Mouse (Mus musculus): ENCODE results near the gene Ccdc13.
A peak's percentile ranks its signal among the peaks of the same experiment; 100 is the strongest.

Ccdc13 gene

DNA sequence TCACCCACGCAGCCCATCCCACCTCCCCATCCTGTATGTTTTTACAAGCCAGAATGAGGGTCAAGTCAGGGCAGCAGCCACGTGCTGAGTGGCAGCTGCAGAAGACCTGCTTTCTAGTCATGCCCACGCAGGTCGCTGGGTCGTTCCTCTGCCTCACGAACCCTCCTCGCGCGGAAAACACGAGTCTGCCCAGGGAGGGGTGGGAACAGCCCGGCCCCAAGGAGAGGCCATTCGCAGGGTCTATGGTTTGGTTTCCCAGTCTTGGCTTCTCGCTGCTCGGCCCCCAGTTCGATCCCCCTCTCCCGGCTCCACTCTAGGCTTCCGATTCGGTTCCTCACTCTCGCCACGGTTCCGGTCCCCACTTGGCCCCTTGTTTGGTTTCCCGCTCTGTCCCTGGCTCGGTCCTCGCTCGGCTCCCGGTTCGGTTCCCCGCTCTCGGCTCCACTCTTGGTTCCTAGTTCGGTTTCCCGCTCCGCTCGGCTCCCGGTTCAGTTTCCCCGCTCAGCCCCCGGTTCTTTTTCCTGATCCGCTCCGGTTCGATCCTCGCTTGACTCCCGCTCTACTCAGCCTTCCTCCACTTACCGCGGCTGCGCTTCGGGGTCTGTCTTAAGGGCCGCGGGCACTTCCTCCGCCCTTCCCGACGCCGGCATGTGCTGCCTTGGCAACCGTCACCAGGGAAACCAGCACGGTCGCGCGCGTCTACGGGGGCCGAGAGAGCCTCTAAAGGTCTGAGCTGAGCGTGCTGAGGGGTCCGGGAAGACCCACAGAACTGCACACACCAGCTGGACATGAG is at the start of gene Ccdc13:
Ccdc13 (minus strand) TSS at position 633 of the 793 bp plus-strand sequence.
- DNase-seq (ENCODE audit: low read depth, low spot score) = peak; percentile 32

DNA sequence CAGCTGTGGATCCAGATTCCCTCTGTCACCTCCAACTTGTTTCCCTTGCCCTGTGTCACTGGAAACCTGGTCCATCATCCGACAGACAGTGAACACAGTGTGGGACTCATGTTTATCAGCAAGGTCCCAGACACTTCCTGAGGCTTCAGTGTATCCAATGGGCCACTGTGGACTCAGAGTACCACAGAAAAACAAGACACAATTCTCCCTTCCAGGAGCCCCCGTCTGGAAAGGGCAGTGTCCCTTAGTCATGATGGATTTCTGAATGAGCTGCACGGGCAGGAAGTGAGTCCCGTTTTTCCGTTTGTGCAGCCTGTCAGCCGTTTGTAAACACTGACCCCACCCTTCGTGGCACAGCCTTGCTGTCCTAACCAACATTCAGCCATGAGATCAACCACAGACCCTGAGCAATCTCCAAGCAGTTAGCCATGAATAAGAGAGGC is 42.8 kb upstream of the Ccdc13 start:
- DNase-seq (ENCODE audit: low read depth, low spot score) = no peak

GRCm38 (mm10) chr9:121881301-121881700 is 42.0 kb upstream of the Ccdc13 start:
- DNase-seq (ENCODE audit: low read depth, low spot score) = no peak

DNA sequence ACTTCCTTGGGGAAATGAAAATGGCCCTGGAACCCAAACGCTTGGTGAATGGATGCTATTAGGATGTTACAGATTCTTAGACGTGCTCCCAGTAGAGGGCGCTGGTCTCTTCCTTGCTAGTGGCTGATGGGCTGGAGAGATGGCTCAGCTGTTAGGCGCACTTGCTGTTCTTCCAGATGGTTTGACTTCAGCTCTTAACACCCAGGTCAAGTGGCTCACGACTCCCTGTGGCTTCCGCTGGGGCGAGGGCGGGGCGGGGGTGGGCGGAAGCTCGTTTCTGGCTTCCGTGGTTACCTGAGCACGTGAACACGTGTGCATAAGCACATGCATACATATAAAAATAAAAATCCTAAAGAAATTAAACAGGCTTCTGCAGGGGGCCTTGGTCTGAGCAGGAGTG is 41.6 kb upstream of the Ccdc13 start:
- peak; percentile 79 for DNase-seq (ENCODE audit: low read depth, low spot score)

DNA sequence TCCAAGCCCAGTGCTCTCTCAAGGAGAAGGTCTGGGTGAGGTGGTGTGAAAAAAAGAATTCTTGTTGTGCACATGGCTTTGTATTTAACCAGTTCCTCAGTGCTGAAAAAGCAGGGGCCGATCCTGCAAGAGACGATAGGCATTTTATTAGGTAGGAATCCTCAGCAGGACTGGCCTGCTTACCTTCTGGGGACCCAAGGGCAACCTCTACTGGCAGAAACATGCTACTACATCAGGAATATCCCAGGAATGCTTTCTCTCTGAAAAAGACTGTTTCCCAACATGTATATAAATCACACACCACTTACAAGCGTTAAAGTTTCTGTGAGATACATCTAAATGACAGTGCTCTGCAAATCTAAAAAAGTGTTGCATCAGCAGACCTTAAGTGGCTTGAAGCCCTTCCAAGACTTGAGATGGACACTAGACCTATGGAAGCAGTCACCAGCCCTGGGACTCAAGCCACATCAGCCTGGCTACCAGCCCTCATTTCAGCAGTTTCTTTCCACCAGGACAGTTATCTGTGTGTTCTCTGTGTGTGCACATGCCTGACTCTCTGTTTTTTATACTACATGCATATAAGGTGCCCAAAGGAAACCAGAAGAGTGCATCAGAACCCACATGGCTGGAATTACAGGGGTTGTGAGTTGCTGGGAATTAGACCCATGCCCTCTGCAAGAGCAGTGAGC is 37.9 kb upstream of the Ccdc13 start:
- no peak for DNase-seq (ENCODE audit: low read depth, low spot score)

DNA sequence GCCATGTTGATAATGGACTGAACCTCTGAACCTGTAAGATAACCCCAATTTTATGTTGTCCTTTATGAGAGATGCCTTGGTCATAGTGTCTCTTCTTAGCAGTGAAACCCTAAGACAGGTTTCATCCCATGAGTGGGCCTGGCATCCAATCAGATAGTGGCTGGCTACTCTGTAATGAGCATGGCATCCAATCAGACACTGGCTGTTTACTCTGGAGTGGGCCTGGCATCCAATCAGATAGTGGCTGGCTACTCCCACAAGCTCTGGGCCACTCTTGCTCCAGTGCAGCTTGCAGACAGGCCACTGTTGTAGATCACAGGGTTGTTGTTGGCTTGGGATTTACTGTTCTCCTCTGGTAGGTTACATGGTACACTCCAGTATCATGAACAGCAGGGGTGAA is 34.3 kb upstream of the Ccdc13 start:
- DNase-seq (ENCODE audit: low read depth, low spot score) = no peak

GRCm38 (mm10) chr9:121872062-121872683 is 32.9 kb upstream of the Ccdc13 start:
- DNase-seq (ENCODE audit: low read depth, low spot score) = no peak

- no peak for DNase-seq (ENCODE audit: low read depth, low spot score)
Observed at GRCm38 (mm10) chr9:121869973-121870515, 30.8 kb upstream of the Ccdc13 start.

- no peak for DNase-seq (ENCODE audit: low read depth, low spot score)
Observed at GRCm38 (mm10) chr9:121869432-121869831, 30.2 kb upstream of the Ccdc13 start.

DNA sequence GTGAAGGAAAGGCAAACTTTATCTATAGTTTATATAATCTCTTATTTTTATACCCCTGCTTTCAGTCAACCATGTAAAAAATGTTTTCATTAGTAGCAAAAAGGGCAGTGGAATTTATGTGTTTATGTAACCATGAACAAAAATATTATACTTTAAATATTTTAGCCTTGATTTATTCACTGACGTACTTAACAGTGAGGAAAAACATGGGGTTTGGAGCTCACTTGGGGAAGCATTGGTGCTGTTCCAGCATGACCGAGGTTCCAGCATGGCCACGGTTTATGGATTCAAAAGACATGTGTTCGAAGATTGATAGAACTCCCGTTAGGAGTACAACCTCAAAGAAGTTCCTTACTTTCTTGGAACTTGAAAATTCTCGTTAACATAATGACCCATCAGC is 29.0 kb upstream of the Ccdc13 start:
- no peak for DNase-seq (ENCODE audit: low read depth, low spot score)

DNA sequence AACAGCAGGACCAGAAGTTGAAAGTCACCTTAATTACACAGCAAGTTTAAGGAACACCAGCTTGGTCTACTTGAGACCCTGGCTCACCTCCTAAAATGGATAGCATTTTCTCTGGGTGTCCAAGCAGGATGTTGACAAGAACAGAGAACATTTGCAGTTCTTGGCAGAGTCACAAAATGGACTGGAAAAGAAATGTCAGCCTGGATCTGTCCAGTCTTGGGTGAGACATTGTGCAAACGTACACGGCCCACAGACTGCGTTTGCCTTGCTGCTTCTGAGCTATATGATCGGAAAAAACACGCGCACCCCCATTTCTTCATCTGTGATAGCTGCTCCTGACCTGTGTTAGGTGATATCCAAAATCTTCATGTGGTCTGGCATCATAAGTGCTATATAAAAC is 28.4 kb upstream of the Ccdc13 start:
- DNase-seq (ENCODE audit: low read depth, low spot score) = no peak

- DNase-seq (ENCODE audit: low read depth, low spot score) = no peak
Observed at GRCm38 (mm10) chr9:121865425-121866008, 26.3 kb upstream of the Ccdc13 start.

GRCm38 (mm10) chr9:121864837-121865236 is 25.6 kb upstream of the Ccdc13 start:
- no peak for DNase-seq (ENCODE audit: low read depth, low spot score)

GRCm38 (mm10) chr9:121860921-121861320 is 21.7 kb upstream of the Ccdc13 start:
- DNase-seq (ENCODE audit: low read depth, low spot score) = no peak

DNA sequence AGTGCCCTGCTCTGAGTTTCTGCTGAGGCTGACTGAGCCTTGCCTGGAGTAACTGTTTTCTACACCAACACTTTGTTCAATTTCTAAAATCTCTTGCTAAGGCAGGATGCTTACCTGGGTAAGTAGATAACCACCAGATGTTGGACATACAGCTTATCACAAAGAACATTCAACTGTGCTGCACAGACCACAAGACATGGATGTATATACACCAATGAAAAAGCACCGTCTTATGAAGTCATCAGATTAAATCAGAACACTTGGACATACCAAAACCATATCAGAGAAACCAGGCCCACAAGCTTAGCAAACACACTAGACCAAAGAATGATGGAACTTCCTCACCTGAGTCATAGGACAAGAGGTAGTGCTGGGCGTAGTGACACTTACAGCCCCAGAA is 20.1 kb upstream of the Ccdc13 start:
- DNase-seq (ENCODE audit: low read depth, low spot score) = no peak

DNA sequence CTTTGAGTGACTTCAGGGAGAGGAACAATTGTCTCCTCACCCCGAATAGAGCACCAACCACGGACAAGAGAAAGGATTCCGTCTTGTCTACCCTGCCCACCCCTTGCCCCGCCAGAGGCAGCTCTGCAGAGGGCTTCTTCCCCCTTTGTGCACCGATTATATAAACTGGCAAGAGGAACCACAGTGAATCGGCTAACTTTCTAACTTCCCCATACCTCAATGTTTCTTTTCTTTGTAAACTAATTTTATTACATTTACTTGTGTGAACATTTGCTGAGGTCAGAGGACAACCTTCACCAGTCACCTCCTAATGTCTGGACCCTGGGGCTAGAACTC is 18.9 kb upstream of the Ccdc13 start, which contains the start of gene Higd1a:
Higd1a (minus strand) TSS at position 210 of the 336 bp plus-strand sequence.
- no peak for DNase-seq (ENCODE audit: low read depth, low spot score)

DNA sequence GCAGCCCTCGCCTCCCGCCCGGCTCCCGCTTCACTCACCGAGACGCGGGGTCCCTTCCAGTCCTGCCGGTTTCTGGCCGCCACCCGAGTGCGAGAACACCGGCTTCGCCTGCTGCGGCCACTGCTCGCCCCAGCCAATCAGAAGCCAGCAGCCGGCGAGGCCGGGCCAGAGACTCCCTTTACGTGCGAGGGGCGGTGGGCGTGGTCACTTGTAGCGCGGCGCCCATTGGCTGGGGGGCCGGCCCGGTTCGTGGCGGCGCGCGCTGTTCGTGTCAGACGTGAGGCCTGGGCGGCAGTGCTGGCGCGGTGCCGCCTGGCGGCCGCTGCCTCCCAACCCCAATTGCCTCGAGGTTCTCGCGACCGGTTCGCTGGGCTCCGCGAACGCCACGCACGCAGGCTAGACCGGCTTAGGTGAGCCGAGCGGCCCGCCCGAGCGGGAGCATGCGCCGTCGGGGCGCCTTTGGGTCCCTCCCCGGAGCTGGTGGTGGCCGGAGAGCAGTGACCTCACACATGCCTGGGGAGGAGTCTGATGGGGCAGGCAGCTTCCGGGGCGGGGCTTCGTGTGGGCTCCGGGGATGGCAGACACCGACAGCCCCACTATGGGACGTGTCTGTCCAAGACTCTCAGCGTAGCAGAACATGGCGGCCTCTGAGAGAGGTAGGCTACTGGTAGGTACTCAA is 18.4 kb upstream of the Ccdc13 start:
- DNase-seq (ENCODE audit: low read depth, low spot score) = peak; percentile 98

GRCm38 (mm10) chr9:121856649-121857416 is 17.6 kb upstream of the Ccdc13 start:
- peak; percentile 70 for DNase-seq (ENCODE audit: low read depth, low spot score)

GRCm38 (mm10) chr9:121854246-121854645 is 15.0 kb upstream of the Ccdc13 start:
- no peak for DNase-seq (ENCODE audit: low read depth, low spot score)

- no peak for DNase-seq (ENCODE audit: low read depth, low spot score)
Observed at GRCm38 (mm10) chr9:121847842-121848241, 8.6 kb upstream of the Ccdc13 start.

DNA sequence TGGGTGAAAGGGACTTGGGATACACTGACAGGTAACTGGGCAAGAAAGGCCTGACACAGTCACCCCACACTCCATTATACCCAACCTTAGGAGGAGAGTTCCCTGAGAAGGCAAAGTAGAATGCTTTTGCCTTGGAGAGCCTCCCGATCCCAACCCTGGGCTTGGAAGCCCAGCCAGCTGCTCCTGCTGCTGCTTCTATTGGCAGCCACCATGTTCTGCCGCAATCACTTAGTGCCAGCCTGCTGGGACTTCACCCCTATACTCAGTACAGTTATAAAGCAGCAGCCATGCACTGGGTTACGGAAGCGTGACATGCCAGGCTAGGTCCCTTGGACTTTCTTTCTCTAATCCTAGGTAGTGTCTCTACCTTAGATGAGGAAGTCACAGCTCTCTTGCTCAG is 7.9 kb upstream of the Ccdc13 start:
- no peak for DNase-seq (ENCODE audit: low read depth, low spot score)
